Mouse (Mus musculus) layer of hippocampus, adult 8-10 months (tissue): Measurements from ENCODE around the gene 1700015F17Rik. TPM values are rescaled to one million over a fixed set of nuclear protein-coding genes. Genes with fewer than 3 reads are reported as not detected.
A peak's percentile ranks its signal among the peaks of the same experiment; 100 is the strongest.

Experiments
- DNase-seq, 2 experiments: peaks; one replicate each; pipeline ENCODE4 v3.0.0; 2022; ENCODE audit warnings: low spot score in 2 of 2
- total RNA-seq, 4 experiments: library from RNA; stranded (reverse); gene quantifications; 2 replicates each; pipeline ENCODE4 v1.2.4; 2022

1700015F17Rik gene
- under 1 TPM in 1 of 4 experiments, not detected in 3; 0.64 TPM for total RNA-seq

- DNase-seq = no peak
Measured at GRCm38 (mm10) chr5:5479043-5479442, at the start of gene 1700015F17Rik. Gene 1700015F17Rik (minus strand): TSS chr5:5479143.

- DNase-seq = no peak
Measured at GRCm38 (mm10) chr5:5515411-5515810, 36.5 kb upstream of the 1700015F17Rik start.

- DNase-seq = peak; percentile 96 to 97
Measured at GRCm38 (mm10) chr5:5514196-5515076, 35.5 kb upstream of the 1700015F17Rik start, which contains the start of gene Cldn12. Gene Cldn12 (minus strand): TSS chr5:5514958.

- no peak for DNase-seq
Measured at GRCm38 (mm10) chr5:5511401-5511800, 32.5 kb upstream of the 1700015F17Rik start.

GRCm38 (mm10) chr5:5510989-5511388 lies 32.0 kb upstream of the 1700015F17Rik start:
- DNase-seq = no peak

- DNase-seq = no peak
Measured at GRCm38 (mm10) chr5:5510304-5510887, 31.5 kb upstream of the 1700015F17Rik start.

- DNase-seq = no peak
Measured at GRCm38 (mm10) chr5:5508231-5508630, 29.3 kb upstream of the 1700015F17Rik start.

GRCm38 (mm10) chr5:5507701-5508225 lies 28.8 kb upstream of the 1700015F17Rik start:
- peak; percentile 43 to 60 for DNase-seq

GRCm38 (mm10) chr5:5504456-5504855 lies 25.5 kb upstream of the 1700015F17Rik start:
- no peak for DNase-seq

- no peak for DNase-seq
Measured at GRCm38 (mm10) chr5:5503381-5503780, 24.4 kb upstream of the 1700015F17Rik start.

GRCm38 (mm10) chr5:5501583-5501982 lies 22.6 kb upstream of the 1700015F17Rik start:
- DNase-seq = no peak

GRCm38 (mm10) chr5:5496393-5496792 lies 17.4 kb upstream of the 1700015F17Rik start:
- DNase-seq = no peak

GRCm38 (mm10) chr5:5495042-5495441 lies 16.1 kb upstream of the 1700015F17Rik start:
- no peak for DNase-seq

GRCm38 (mm10) chr5:5494269-5495005 lies 15.5 kb upstream of the 1700015F17Rik start:
- DNase-seq = no peak

- DNase-seq = no peak
Measured at GRCm38 (mm10) chr5:5492163-5492562, 13.2 kb upstream of the 1700015F17Rik start.

GRCm38 (mm10) chr5:5486071-5486470 lies 7.1 kb upstream of the 1700015F17Rik start:
- DNase-seq = no peak

- no peak for DNase-seq
Measured at GRCm38 (mm10) chr5:5483254-5483858, 4.4 kb upstream of the 1700015F17Rik start.

- DNase-seq = peak in 1 of 2 experiments; percentile 22
Measured at GRCm38 (mm10) chr5:5481662-5482061, 2.7 kb upstream of the 1700015F17Rik start.

- no peak for DNase-seq
Measured at GRCm38 (mm10) chr5:5476133-5476532, 2.8 kb downstream of the 1700015F17Rik start.

GRCm38 (mm10) chr5:5465256-5465655 lies 13.7 kb downstream of the 1700015F17Rik start:
- no peak for DNase-seq
